Mouse (Mus musculus) spleen, postnatal 10 days (tissue): Measurements from ENCODE around the gene March4.
A peak's percentile ranks its signal among the peaks of the same experiment; 100 is the strongest.

Source experiments
- DNase-seq, 2 experiments: peaks; one replicate each; pipeline ENCODE4 v3.0.0; 2021 to 2022; ENCODE audit warnings: low spot score in 2 of 2

The March4 gene

GRCm38 (mm10) chr1:72450790-72451189 is 85.9 kb downstream of the March4 start:
- no peak for DNase-seq

DNA sequence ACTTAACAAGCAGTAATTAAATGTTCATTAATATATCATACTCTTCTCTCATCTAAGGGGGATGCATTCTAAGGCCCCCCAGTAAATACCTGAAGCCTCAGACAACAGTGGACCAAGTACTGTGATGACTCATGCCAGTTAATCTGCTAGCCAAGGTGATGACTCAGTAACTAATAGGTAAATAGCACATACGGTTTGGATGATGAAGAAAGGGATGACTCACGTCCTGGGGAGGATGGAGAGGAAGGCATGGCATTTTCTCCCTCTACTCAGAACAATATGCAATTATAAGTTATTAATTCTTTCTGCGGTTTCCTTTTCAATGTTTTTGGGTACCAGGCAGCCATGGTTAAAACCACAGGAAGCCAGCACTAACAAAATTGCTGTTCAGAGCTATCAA is 87.0 kb downstream of the March4 start:
- no peak for DNase-seq

DNA sequence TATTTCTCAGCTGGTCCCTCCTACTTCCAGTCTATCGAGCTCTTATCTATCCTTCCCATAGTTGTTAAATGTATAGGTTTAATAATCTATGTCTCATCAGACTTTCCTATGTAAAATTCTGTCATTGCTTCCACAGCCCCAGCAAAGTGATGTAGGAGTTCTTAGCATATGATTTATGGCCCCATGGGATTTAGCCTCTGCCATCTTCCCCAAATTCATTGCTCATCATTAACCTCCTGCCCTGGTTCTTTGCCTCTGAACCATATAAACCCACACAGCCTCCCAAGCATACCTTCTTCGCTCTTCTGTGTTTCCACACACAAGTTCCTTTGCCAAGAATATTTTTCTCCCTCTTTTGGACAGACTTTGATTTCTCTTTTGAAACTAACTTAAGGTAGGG is 94.0 kb downstream of the March4 start:
- DNase-seq: no peak

DNA sequence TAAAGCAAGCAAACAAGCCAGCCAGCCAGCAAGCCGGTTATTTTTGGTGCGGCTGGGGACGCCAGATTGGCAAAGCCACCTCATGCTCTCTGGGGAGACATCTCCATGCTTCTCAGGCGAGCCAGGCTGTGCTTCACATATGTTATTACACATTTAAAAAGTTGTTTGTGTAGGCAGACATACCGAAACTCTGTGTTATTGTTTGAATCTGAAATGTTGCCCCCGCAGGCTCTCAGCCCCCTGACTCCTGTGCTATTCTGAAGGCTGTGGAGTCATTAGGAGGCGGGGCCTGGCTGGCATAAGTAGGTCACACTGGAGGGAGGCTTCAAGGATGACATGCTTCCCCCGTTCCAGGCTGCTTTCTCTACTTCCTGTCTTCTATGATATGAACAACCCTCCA is 97.6 kb downstream of the March4 start:
- DNase-seq: no peak

GRCm38 (mm10) chr1:72436967-72437366 is 99.8 kb downstream of the March4 start:
- DNase-seq: no peak

DNA sequence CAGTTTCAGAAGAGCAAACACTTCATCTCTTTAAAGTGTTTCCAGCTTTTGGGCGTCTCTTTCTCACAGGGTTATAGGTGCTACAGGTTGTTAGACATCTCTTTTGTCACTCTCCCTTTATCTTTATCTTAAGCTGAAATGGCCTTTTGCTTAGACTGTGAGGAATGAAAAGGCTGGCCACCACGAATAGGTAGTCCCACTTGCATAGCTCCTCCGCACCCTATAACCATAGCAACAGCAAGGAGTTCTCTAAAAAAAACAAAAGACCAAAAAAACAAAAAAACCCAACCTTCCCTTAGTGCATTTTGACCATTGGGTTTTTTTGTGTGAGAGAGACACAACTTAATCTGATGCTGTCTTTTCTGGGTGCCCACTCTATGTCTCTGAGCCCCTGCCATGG is 102.2 kb downstream of the March4 start:
- DNase-seq: no peak

- no peak for DNase-seq
Measured at GRCm38 (mm10) chr1:72432579-72432978, 104.2 kb downstream of the March4 start.

- peak in 1 of 2 experiments; percentile 19 for DNase-seq
Measured at GRCm38 (mm10) chr1:72429107-72429807, 107.5 kb downstream of the March4 start.

- peak in 1 of 2 experiments; percentile 37 for DNase-seq
Measured at GRCm38 (mm10) chr1:72428526-72428925, 108.2 kb downstream of the March4 start.

DNA sequence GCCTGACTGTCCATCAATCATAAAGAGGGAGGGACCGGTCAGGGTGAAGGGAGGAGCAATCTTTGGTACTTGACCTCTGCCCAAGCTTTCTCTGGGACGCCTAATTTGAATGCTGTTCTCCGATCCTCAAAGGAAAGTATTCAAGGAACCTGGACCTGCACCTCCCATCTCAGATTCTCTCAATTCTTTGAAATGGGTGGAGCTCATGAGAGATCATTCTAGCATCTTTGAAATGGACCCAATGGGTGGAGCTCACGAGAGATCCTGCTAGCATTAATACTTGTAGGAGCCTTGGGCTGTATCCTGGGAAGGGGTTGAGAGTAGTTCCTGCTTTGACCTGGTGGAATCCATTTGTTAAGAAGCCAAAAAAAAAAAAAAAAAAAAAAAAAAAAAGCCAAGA is 110.3 kb downstream of the March4 start:
- no peak for DNase-seq

DNA sequence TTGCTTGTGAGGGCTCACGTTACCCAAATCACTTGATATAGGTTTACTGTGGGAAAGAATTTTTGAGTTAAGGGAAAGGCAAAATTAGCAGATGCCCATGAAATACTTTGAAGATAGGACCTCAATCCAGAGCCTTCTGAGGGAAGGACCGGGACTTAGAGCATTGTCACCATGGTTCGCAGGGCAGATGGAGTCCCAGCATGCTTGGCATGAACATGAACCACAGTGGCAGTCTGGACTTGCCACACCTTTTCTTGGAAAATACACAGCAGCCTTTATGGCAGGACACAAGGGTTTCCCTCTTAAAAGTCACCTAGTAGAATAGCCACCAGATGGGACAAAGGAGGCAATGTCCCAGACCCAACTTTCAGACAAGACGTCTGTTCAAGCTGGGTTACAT is 114.6 kb downstream of the March4 start:
- no peak for DNase-seq

GRCm38 (mm10) chr1:72420220-72420619 is 116.5 kb downstream of the March4 start:
- no peak for DNase-seq

DNA sequence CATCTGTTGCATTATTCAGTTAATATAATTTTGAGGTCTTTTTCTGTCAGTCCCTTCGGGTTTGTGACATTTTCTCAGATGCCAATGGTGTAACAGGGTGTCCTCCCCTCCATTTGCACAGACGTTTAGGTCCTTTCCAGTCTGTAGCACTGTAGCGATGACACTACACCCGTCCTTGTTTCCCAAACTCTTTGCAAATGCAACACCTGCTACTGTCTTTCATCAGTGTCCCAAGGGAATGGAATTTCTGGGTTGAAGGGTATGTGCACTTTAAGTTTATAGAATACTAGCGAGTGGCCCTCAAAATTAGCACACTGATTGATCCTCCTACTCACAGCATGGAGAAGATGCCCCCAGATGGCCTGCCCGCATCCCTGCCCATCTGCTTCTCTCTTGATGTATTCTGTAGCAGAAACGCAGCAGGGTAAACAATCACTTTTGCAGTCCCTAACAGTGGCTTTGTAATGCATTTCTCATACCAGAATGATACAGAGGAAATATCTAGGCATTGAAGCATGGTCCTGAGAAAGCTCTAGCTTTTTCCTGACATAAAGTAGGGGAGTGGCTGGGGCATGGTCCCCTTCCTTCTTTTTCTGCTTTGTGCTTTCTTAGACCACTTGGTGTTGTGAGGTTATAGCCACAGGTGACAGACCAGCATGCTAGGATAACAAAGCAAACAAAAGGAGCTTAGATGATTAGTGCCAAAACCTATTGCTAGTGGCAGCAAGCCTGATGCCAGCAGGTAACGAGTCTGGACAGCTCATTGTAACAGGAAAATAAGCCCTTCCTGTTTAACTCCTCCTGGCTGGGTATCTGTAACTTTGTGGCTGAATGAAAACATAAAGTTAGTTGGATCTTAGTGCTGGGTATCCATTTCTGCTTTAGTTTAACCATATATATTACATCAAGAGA is 117.7 kb downstream of the March4 start:
- no peak for DNase-seq

- no peak for DNase-seq
Measured at GRCm38 (mm10) chr1:72414561-72415253, 122.0 kb downstream of the March4 start.

DNA sequence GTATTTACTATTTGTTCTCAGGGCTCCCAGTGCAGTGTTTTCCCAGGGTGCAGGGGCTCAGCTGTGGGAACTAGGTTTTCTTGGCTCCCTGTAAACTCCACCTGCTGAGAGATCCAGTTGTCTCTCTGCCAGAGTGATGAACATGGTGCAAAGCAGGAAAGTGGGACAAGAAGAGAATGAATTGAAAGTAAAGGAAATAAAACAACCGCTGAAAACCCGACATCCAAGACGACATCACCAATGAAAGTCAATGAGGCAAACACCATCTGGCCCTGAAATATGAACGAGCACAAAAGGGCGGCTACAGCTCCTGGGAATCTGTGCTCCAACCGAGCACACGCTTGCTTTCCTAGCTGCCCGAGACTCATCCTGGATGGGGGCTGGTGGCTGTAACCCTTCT is 122.6 kb downstream of the March4 start:
- DNase-seq: no peak

DNA sequence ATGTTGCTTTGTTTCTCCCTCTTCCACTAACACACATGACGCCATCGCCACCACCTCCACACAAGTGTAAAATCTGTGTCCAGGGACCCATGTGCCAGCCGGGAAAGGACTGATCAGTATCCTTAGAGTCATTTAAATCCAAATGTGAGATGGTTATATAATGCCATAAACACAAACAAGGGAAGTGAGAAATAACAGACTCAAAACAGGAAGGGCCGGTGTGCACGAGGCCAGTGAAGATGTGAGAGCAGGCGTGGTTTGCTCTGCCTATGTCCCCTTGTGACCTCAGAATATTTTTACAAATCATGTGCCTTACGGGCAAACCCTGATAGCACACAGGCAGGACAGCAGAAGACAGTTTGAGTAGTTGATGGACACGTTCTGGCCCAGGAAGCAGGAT is 123.5 kb downstream of the March4 start:
- no peak for DNase-seq

- no peak for DNase-seq
Measured at GRCm38 (mm10) chr1:72411108-72411507, 125.6 kb downstream of the March4 start.

GRCm38 (mm10) chr1:72409936-72410335 is 126.8 kb downstream of the March4 start:
- DNase-seq: no peak

DNA sequence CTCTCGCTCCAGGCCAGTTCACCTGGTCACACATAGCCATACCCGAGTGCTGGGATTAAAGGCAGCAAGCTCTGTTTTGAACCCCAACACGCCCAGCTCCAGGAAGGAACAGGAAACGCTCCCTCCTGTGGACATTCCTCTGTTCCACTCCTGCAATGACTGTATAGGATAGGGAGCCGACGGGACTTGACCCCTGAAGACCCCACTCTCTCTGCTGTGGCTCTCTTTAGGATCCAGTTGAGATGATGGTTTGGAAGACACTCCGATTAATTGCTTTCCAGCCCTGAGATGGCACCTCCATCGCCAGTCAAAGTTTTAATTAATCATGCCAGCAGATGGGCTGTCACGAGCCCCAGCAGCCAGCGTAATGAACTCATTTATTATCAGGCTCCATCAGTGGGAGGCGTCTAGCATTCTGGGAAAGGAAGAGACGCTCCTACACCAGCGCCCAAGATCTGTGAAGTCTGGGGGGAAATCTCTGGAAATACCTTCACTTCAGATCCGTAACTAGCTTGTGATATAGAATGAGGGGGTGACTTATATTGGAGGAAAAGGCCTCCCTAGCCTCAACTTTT is 130.1 kb downstream of the March4 start:
- no peak for DNase-seq

GRCm38 (mm10) chr1:72401331-72402069 is 135.2 kb downstream of the March4 start:
- no peak for DNase-seq

- no peak for DNase-seq
Measured at GRCm38 (mm10) chr1:72400616-72401015, 136.1 kb downstream of the March4 start.
